Mouse (Mus musculus) thymus, adult 2 months (tissue): ENCODE results near the gene Ncln.

ENCODE experiments used
- CTCF ChIP-seq: fragments of 200-500 bp; IDR thresholded peaks from 2 replicates; pipeline ENCODE4 v1.5.1; 2012; ENCODE audit warnings: mild to moderate bottlenecking, control low read depth, low read length, moderate library complexity, borderline replicate concordance; ENCODE audit not compliant: control insufficient read depth, poor library complexity, insufficient read depth; ENCODE audit errors: extremely low read depth
- POLR2A ChIP-seq: fragments of 200-500 bp; IDR thresholded peaks from 2 replicates; pipeline ENCODE4 v1.6.1; 2012; ENCODE audit warnings: mild to moderate bottlenecking, low read length, control low read depth, moderate library complexity; ENCODE audit not compliant: control insufficient read depth, poor library complexity, insufficient read depth; ENCODE audit errors: extremely low read depth

GRCm38 (mm10) chr10:81519227-81519977 is 23.2 kb upstream of the Ncln start:
- TF ChIP-seq POLR2A: no peak
- no peak for TF ChIP-seq CTCF
